Mouse (Mus musculus) testis, adult 2 months (tissue): ENCODE measurements around the gene Olfr312.

Experiments
- CTCF ChIP-seq: fragments of 200-500 bp; IDR thresholded peaks from 2 replicates; pipeline ENCODE4 v1.5.1; 2012; ENCODE audit warnings: low read depth, mild to moderate bottlenecking, inconsistent platforms, low read length, moderate library complexity; ENCODE audit not compliant: control insufficient read depth, insufficient read depth, insufficient replicate concordance
- POLR2A ChIP-seq: fragments of 200-500 bp; IDR thresholded peaks from 2 replicates; pipeline ENCODE4 v1.6.1; 2012; ENCODE audit warnings: low read depth, mild to moderate bottlenecking, inconsistent platforms, low read length, moderate library complexity; ENCODE audit not compliant: control insufficient read depth

- TF ChIP-seq CTCF (no peak), POLR2A (no peak)
Observed at GRCm38 (mm10) chr11:58799747-58800146, 29.3 kb upstream of the Olfr312 start.
